Mouse (Mus musculus): ENCODE data around the gene Fam187b.

DNA sequence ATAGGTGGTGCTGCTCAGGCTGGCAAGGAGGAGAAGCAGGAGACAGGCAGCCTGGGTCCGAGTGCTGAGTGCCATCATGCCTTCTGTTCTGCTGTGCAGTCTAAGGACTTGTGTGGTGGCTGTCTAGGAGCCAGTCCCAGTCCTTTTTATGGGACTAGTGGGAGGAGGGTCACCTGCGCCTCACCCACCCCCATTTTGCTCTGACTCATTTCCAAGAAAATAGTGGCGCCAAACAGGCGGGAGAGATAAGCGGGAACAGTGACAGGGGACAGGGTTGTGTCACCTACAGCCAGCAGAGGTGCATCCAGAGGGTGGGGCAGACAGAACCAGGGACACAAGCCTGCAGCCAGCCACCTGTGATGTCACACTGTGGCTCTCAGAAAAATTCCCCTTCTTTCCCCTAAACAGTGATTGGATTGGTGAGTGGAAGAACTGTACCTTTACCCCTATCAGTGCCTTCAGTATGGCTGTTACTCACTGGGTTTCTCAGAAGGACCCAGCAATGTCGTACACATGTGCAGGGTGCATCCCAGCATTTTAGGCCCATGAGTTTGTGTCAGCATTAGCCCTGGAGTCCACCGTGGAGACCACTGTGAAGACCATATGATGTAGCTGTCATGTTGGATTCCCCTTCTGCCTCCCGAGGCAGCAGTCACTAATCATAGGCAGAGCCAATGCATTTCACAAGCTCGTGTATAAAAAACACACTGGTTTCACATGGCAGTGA lies 29.5 kb upstream of the Fam187b start, which contains the start of gene Hamp:
- TF ChIP-seq CTCF (IDR thresholded peaks at IDR 0.05; ENCODE audit: control insufficient read depth, insufficient read depth, low read length) (no peak), POLR2A (IDR thresholded peaks at IDR 0.05; ENCODE audit: borderline replicate concordance, control insufficient read depth, low read depth, low read length) (no peak)
